Mouse (Mus musculus) heart, postnatal 0 days (tissue): ENCODE measurements around the gene Otulin. TPM values are rescaled to one million over a fixed set of nuclear protein-coding genes. Genes with fewer than 3 reads are reported as not detected.

ENCODE experiments used
- ATAC-seq: fragments of 200-750 bp; cut with Nextera tagmentation; 2 replicates; pipeline ENCODE4 v1.8.0; 2017; ENCODE audit warnings: low read depth, moderate number of reproducible peaks, moderate library complexity; ENCODE audit not compliant: insufficient read depth
- DNase-seq: peaks from one replicate; pipeline ENCODE4 v3.0.0-alpha.2; 2016; ENCODE audit warnings: low spot score
- H3K27ac ChIP-seq: fragments of 300-500 bp; sonication (generic); 2 replicates; pipeline ENCODE4 v1.5.1; 2014; ENCODE audit warnings: low read depth, mild to moderate bottlenecking
- H3K27me3 ChIP-seq: fragments of 300-500 bp; sonication (generic); 2 replicates; pipeline ENCODE4 v1.6.1; 2014; ENCODE audit warnings: low read length, mixed read lengths; ENCODE audit not compliant: control insufficient read depth, insufficient read depth
- H3K36me3 ChIP-seq: fragments of 300-500 bp; sonication (generic); replicated peaks from 2 replicates; pipeline ENCODE4 v1.6.1; 2014; ENCODE audit warnings: low read length, mixed read lengths; ENCODE audit not compliant: control insufficient read depth, insufficient read depth
- H3K4me1 ChIP-seq: fragments of 300-500 bp; sonication (generic); 2 replicates; pipeline ENCODE4 v1.6.1; 2014; ENCODE audit warnings: antibody characterized with exemption; ENCODE audit not compliant: control insufficient read depth, insufficient read depth
- H3K4me2 ChIP-seq: fragments of 300-500 bp; sonication (generic); 2 replicates; pipeline ENCODE4 v1.6.1; 2014; ENCODE audit warnings: low read depth, mild to moderate bottlenecking, low read length, moderate library complexity
- H3K4me3 ChIP-seq: fragments of 300-500 bp; sonication (generic); 2 replicates; pipeline ENCODE4 v1.5.1; 2014; ENCODE audit warnings: low read depth, low read length
- H3K9ac ChIP-seq: fragments of 300-500 bp; sonication (generic); replicated peaks from 2 replicates; pipeline ENCODE4 v1.6.1; 2014; ENCODE audit warnings: low read depth, low read length, mixed read lengths
- H3K9me3 ChIP-seq: fragments of 300-500 bp; sonication (generic); replicated peaks from 2 replicates; pipeline ENCODE4 v1.6.1; 2016; ENCODE audit warnings: low read length; ENCODE audit not compliant: control insufficient read depth
- CTCF ChIP-seq: IDR thresholded peaks from 2 replicates; pipeline ENCODE4 v1.5.1; 2016; ENCODE audit warnings: antibody characterized with exemption, control low read depth, low read depth
- EP300 ChIP-seq: IDR thresholded peaks from 2 replicates; pipeline ENCODE4 v1.6.1; 2016; ENCODE audit warnings: antibody characterized with exemption, low read depth
- WGBS: fragments of 180-500 bp; shearing (Covaris S2); extraction: QIAGEN DNeasy Blood & Tissue Kit; methylation state at CpG from one replicate; pipeline ENCODE4 v1.1.7; 2014; 5-methylcytosine and 5-hydroxymethylcytosine counted together
- polyA plus RNA-seq: library from polyadenylated mRNA; unstranded; fragments of >200 nt; fragmentation: Nextera tagmentation; extraction: Ambion mirVana; gene quantifications from 2 replicates; pipeline ENCODE4 v1.2.1, GENCODE M21; 2015
- total RNA-seq: library from RNA; depleted of rRNA; stranded (reverse); fragments of >200 nt; gene quantifications from 2 replicates; pipeline ENCODE4 v1.2.3, GENCODE M21; 2014; ENCODE audit warnings: low replicate concordance

Gene Otulin
- total and polyA plus RNA-seq, 2 experiments from 2014 or later, result 26.3 to 36.1 TPM

DNA sequence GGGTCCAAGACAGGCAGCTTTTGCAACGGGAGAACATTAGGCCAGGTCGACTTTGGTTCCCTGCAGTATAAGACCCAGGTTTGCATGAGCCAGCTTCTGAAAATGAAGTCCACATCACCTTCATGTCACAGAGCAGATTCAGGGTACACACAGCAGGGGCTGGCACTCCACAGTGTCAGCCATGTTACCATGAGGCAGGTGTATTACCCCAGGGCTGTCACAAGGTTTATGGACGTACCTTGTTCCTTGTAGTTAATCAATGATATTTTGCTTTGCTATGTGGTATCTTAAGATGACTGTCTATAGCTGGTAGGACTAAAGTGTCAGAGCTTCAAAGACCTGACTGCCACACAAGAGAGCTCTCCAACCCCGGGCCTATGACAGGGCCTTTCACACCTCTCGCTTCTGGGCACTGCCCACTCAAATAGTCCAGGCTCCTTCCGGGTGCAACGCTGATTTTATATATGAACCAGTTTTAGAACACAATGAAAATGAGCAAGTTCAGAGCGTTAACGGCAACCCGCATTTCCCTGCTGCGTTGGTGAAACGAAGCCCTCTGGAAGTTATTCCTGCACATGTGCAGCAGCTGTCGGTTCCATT, 31.6 kb downstream of the Otulin start:
- H3K4me3 ChIP-seq, result no peak overlapping the region
- H3K27me3 ChIP-seq, result no peaks in the 10 kb centered on the region
- no peak overlapping the region for H3K9ac ChIP-seq
- 80% methylated on average over 13 of the region's 13 CpGs for WGBS
- no peak for DNase-seq
- H3K27ac ChIP-seq, result no peak overlapping the region
- no peak overlapping the region for H3K4me2 ChIP-seq
- H3K36me3 ChIP-seq, result peaks cover 58% of the 10 kb centered on the region
- TF ChIP-seq CTCF, result no peak
- no peak for TF ChIP-seq EP300
- H3K9me3 ChIP-seq, result no peaks in the 10 kb centered on the region
- peaks cover 21% of the 10 kb centered on the region for H3K4me1 ChIP-seq
- ATAC-seq, result no peak

DNA sequence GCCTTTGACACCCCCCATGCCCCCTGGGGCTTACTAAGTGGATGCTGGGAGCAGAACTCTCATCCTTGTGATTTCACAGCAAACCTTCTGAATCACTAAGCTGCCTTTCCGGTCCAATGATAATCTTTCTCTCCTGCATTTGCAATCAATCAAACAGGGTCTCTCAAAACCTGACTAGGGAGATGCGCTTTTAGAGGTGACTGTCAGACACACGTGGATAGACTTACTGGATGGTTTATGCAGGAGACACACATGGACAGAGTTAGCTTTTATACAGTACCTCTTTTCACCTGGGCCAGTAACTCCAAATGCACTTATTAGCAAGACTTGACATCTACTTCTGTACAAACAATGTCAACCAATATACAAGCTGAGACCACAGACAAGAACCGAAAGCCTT, 33.0 kb downstream of the Otulin start:
- Histone ChIP-seq H3K27ac (peak overlapping the region; percentile 76; the same call in 1 of the 2 replicates), H3K27me3 (no peaks in the 10 kb centered on the region), H3K9ac (no peak overlapping the region), H3K4me1 (peaks cover 21% of the 10 kb centered on the region), H3K4me2 (no peak overlapping the region), H3K36me3 (peaks cover 67% of the 10 kb centered on the region), H3K9me3 (no peaks in the 10 kb centered on the region), H3K4me3 (no peak overlapping the region)
- 86% methylated on average over 4 of the region's 4 CpGs for WGBS
- ATAC-seq (no peak), DNase-seq (no peak)
- TF ChIP-seq EP300 (no peak), CTCF (no peak)

DNA sequence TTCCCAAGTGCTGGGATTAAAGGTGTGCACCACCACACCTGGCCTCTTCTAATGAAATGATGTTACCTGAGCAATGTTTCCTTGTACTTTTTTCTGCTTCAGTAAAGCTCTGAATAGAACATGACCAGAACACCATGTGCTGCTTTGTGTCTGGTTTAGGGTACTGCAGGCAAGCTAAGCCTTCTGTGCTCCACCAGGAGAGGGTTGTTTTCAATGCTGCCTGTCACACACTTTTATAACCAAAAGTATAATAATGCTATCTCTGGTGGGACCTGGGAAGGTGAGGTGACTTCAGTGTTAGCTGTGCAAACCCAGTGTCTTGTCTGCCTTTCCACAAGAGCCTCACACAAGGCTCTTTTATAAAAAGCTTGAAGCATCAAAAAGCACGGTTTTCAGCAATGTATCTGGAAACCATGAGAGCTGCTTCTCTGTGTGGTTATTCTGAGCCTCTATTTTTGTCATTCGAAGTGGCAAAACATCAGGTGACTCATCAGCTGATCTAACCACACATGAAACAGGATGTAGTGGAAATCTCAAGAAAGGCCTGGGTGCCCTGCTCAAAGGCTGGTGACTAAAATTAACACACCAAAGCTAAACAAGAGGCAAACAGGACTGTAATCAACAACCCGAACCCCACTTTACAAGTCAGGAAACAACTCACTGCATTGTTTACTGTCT, 33.9 kb downstream of the Otulin start:
- ATAC-seq (peak; percentile 63), DNase-seq (peak; percentile 60)
- H3K4me1 ChIP-seq, result peaks cover 21% of the 10 kb centered on the region
- H3K27ac ChIP-seq, result peak overlapping the region; percentile 76
- H3K9ac ChIP-seq, result no peak overlapping the region
- peaks cover 74% of the 10 kb centered on the region for H3K36me3 ChIP-seq
- no peaks in the 10 kb centered on the region for H3K9me3 ChIP-seq
- H3K27me3 ChIP-seq, result no peaks in the 10 kb centered on the region
- H3K4me3 ChIP-seq, result no peak overlapping the region
- TF ChIP-seq CTCF (peak; percentile 15; the same call in 1 of the 2 replicates), EP300 (no peak)
- WGBS, result 16% methylated on average over 3 of the region's 3 CpGs
- no peak overlapping the region for H3K4me2 ChIP-seq

DNA sequence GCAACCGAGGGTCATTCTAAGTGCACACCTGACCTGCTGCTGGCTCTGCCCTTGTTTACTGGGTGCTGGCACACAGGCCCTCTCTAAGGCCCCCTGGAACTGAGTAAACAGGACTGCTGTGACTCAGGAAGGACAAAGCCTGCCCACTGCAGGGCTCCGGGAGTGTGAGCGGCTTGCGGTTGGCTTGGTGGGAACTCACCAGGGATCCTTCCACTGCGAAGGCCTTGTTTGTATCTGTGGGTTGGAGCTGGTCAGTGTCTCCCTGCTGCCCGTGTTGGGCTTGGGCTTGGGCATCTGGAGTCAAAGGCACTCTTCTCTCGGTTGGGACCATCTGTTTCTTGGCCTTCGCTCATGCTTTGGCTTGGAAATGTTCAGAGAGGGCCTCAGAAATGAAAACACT, 34.9 kb downstream of the Otulin start:
- no peak for ATAC-seq
- TF ChIP-seq CTCF, result no peak
- no peak for TF ChIP-seq EP300
- Histone ChIP-seq H3K4me3 (no peak overlapping the region), H3K9me3 (no peaks in the 10 kb centered on the region), H3K4me1 (peaks cover 21% of the 10 kb centered on the region), H3K36me3 (peaks cover 75% of the 10 kb centered on the region), H3K9ac (no peak overlapping the region), H3K4me2 (no peak overlapping the region), H3K27me3 (no peaks in the 10 kb centered on the region), H3K27ac (peak overlapping the region; percentile 76)
- DNase-seq, result no peak
- 61% methylated on average over 8 of the region's 8 CpGs for WGBS

DNA sequence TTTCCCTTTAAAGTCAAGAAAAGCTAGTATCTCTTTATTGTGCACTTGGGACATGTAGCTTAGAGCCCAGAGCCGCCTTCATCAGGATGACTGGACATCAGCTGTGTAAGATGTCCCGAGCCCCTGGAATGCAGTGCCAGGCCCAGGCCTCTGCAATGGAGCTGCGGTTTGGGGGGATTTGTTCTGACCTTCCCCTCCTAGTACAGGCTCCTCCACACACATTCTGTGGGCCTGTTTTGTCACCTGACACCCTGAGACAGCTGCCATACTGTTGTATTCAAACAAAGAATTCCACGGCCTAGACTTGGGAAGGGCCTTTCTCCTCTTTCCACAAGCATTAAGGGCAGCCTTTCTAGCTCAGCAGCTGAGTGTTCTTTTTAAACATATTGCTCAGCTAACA, 35.5 kb downstream of the Otulin start:
- DNase-seq, result no peak
- Histone ChIP-seq H3K27ac (peak overlapping the region; percentile 76), H3K27me3 (no peaks in the 10 kb centered on the region), H3K4me2 (no peak overlapping the region), H3K4me3 (no peak overlapping the region), H3K9ac (no peak overlapping the region), H3K4me1 (peaks cover 21% of the 10 kb centered on the region), H3K36me3 (peaks cover 76% of the 10 kb centered on the region), H3K9me3 (no peaks in the 10 kb centered on the region)
- 48% methylated on average over 4 of the region's 4 CpGs for WGBS
- no peak for ATAC-seq
- no peak for TF ChIP-seq EP300
- no peak for TF ChIP-seq CTCF
